Mouse (Mus musculus): Measurements from ENCODE around the gene Prok1. TPM values are rescaled to one million over a fixed set of nuclear protein-coding genes. Genes with fewer than 3 reads are reported as not detected.

Prok1 gene
- polyA plus RNA-seq, 1 experiment, result not detected

DNA sequence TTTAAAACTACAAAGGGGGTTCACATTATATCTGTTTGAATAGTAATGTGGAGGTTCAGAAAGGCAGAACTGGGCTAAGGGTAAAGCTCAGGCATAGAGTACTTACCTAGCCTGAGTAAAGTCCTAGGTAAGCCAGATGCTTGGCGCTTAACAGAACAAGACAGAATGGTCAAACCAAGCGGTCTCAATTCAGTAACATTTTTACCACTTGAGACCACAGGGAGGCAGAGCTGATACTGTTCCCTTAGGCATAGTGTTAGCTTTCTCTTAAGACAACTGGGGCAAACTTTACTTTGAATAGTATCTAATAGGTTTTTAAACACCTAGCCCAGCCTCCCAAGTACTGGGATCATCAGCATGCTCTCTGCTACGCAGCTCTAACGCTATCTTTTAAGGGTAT, 36.5 kb upstream of the Prok1 start:
- Histone ChIP-seq H3K4me3 (ENCODE audit: insufficient read depth, poor library complexity, severe bottlenecking) (no peak overlapping the region), H3K79me3 (ENCODE audit: low read depth) (peaks cover 14% of the 10 kb centered on the region)
- TF ChIP-seq CEBPB (IDR thresholded peaks at IDR 0.05; ENCODE audit: low read depth) (no peak), MYOG (IDR thresholded peaks at IDR 0.05; ENCODE audit: control insufficient read depth, extremely low read depth, insufficient read length) (no peak), MAX (IDR thresholded peaks at IDR 0.05) (no peak), MYOD1 (IDR thresholded peaks at IDR 0.05; ENCODE audit: control insufficient read depth, insufficient read length, low read depth) (no peak), FOSL1 (IDR thresholded peaks at IDR 0.05; ENCODE audit: insufficient read depth, low read length, poor library complexity, severe bottlenecking) (no peak)

DNA sequence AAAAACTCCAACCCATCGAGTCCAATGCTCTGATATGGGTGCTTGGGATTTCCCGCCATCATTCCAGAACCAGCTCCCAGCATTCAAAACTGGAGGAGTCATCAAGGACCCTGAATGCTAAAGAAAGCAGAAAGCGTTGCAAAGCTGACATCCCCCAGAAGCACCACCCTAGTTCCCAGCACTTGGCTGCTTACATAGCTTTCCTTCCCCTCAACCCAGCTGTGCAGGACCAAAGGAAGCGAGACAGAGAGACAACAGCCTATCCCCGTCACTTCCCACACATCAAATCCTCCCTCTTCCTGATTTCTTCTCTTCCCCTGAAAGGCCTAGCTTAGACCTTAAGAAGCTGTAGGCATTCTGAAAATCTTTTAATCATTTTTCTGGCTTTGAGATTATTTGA, 35.8 kb upstream of the Prok1 start:
- no peaks in the 10 kb centered on the region for H3K36me3 ChIP-seq (ENCODE audit: control insufficient read depth, insufficient read depth)
- H3ac ChIP-seq (ENCODE audit: control insufficient read depth, insufficient read length, low read depth), result no peak overlapping the region

More for the DNA sequence above, 36.5 kb upstream of the Prok1 start:
- Histone ChIP-seq H3ac (ENCODE audit: control insufficient read depth, insufficient read length, low read depth) (no peak overlapping the region), H3K36me3 (ENCODE audit: control insufficient read depth, insufficient read depth) (no peaks in the 10 kb centered on the region), H3K79me2 (ENCODE audit: control insufficient read depth, insufficient read depth) (peaks cover 22% of the 10 kb centered on the region), H3K27me3 (ENCODE audit: control insufficient read depth, insufficient read depth, insufficient read length) (no peaks in the 10 kb centered on the region)

DNA sequence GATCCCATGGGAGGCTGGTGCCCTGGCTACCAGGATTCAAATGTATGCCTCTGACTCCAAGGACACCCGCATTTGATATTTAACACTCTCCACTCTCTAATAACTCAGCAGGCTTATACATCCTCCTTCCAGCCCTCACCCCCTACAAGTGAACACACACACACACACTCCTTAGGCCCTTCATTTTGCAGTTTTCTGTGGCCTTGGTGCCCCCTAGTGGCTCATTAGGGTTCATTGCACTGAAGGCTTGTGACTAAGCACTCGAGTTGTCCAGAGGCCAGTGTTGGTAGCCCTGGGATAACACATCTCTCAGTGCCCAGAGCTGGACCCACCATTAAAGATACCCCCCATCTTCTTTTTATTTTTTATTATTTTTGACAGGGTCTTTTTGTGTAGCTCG, 34.3 kb upstream of the Prok1 start:
- Histone ChIP-seq H3K36me3 (ENCODE audit: control insufficient read depth, insufficient read depth) (no peaks in the 10 kb centered on the region), H3K79me3 (ENCODE audit: low read depth) (no peaks in the 10 kb centered on the region), H3K27me3 (ENCODE audit: control insufficient read depth, insufficient read depth, insufficient read length) (no peaks in the 10 kb centered on the region), H3K4me3 (ENCODE audit: insufficient read depth, poor library complexity, severe bottlenecking) (no peak overlapping the region), H3ac (ENCODE audit: control insufficient read depth, insufficient read length, low read depth) (no peak overlapping the region), H3K79me2 (ENCODE audit: control insufficient read depth, insufficient read depth) (peaks cover under 1% of the 10 kb centered on the region)
- TF ChIP-seq FOSL1 (IDR thresholded peaks at IDR 0.05; ENCODE audit: insufficient read depth, low read length, poor library complexity, severe bottlenecking) (no peak), MYOD1 (IDR thresholded peaks at IDR 0.05; ENCODE audit: control insufficient read depth, insufficient read length, low read depth) (no peak), USF1 (IDR thresholded peaks at IDR 0.05; ENCODE audit: low read depth) (no peak), CTCF (IDR thresholded peaks at IDR 0.05; ENCODE audit: control insufficient read depth, insufficient read depth, insufficient read length) (peak; percentile 70), CEBPB (IDR thresholded peaks at IDR 0.05; ENCODE audit: low read depth) (no peak)

More for the DNA sequence above, 35.8 kb upstream of the Prok1 start:
- peaks cover 15% of the 10 kb centered on the region for H3K79me2 ChIP-seq (ENCODE audit: control insufficient read depth, insufficient read depth)
- H3K27me3 ChIP-seq (ENCODE audit: control insufficient read depth, insufficient read depth, insufficient read length), result no peaks in the 10 kb centered on the region
- no peak overlapping the region for H3K4me3 ChIP-seq (ENCODE audit: insufficient read depth, poor library complexity, severe bottlenecking)
- TF ChIP-seq MAX (IDR thresholded peaks at IDR 0.05) (no peak), CTCF (IDR thresholded peaks at IDR 0.05; ENCODE audit: control insufficient read depth, insufficient read depth, insufficient read length) (no peak), FOSL1 (IDR thresholded peaks at IDR 0.05; ENCODE audit: insufficient read depth, low read length, poor library complexity, severe bottlenecking) (no peak), CEBPB (IDR thresholded peaks at IDR 0.05; ENCODE audit: low read depth) (no peak), MYOG (IDR thresholded peaks at IDR 0.05; ENCODE audit: control insufficient read depth, extremely low read depth, insufficient read length) (no peak), MYOD1 (IDR thresholded peaks at IDR 0.05; ENCODE audit: control insufficient read depth, insufficient read length, low read depth) (no peak), USF1 (IDR thresholded peaks at IDR 0.05; ENCODE audit: low read depth) (no peak)
- H3K79me3 ChIP-seq (ENCODE audit: low read depth), result peaks cover 12% of the 10 kb centered on the region

DNA sequence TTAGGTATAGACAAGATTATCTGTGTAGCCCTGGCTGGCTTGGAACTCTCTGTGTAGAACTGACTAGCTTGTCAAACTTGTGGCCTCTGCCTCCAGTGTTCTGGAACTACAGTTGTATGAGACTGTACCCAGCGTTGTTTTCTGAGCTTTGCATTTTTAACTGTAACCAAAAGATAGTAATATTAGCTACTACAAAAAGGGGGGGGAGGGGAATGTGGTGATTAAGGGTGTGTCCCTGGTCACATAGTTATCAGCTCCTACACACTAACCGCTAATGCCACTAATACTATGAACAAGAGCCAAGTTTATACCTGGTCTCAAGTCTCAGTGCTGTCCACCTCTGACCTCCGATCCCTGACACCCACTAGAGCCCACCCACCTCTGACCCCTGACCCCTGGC, 32.9 kb upstream of the Prok1 start:
- Histone ChIP-seq H3K27me3 (ENCODE audit: control insufficient read depth, insufficient read depth, insufficient read length) (no peaks in the 10 kb centered on the region), H3K36me3 (ENCODE audit: control insufficient read depth, insufficient read depth) (no peaks in the 10 kb centered on the region), H3K79me3 (ENCODE audit: low read depth) (no peaks in the 10 kb centered on the region), H3K4me3 (ENCODE audit: insufficient read depth, poor library complexity, severe bottlenecking) (no peak overlapping the region), H3ac (ENCODE audit: control insufficient read depth, insufficient read length, low read depth) (no peak overlapping the region), H3K79me2 (ENCODE audit: control insufficient read depth, insufficient read depth) (no peaks in the 10 kb centered on the region)
- TF ChIP-seq MYOG (IDR thresholded peaks at IDR 0.05; ENCODE audit: control insufficient read depth, extremely low read depth, insufficient read length) (no peak), USF1 (IDR thresholded peaks at IDR 0.05; ENCODE audit: low read depth) (no peak), FOSL1 (IDR thresholded peaks at IDR 0.05; ENCODE audit: insufficient read depth, low read length, poor library complexity, severe bottlenecking) (no peak), CTCF (IDR thresholded peaks at IDR 0.05; ENCODE audit: control insufficient read depth, insufficient read depth, insufficient read length) (no peak), CEBPB (IDR thresholded peaks at IDR 0.05; ENCODE audit: low read depth) (no peak), MYOD1 (IDR thresholded peaks at IDR 0.05; ENCODE audit: control insufficient read depth, insufficient read length, low read depth) (no peak), MAX (IDR thresholded peaks at IDR 0.05) (no peak)

DNA sequence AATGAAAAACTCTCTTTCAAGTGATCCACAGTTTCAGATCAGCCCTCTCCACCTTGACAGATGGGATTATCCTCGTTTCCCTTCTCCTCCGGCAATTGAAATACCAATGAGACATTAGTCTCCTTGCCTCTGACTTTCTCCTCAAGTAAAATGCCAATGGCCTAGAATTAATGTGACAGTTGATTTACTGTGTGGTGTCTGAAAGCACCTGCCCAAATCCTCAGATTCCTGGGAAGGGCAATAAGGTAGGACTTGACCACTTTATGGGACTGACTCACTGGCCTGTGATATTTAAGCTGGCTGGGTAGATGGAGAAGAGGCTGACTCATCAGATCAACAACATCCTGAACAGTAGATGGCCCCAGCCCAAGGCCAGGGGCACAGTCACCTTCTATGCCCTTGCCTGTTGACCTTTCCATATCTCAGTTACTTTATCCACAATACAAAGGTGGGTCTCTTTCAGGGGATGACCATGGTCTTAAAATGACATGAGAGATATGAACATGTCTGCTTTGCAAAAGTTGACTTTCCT, 27.4 kb upstream of the Prok1 start:
- Histone ChIP-seq H3ac (ENCODE audit: control insufficient read depth, insufficient read length, low read depth) (no peak overlapping the region), H3K4me3 (ENCODE audit: insufficient read depth, poor library complexity, severe bottlenecking) (no peak overlapping the region), H3K27me3 (ENCODE audit: control insufficient read depth, insufficient read depth, insufficient read length) (no peaks in the 10 kb centered on the region), H3K36me3 (ENCODE audit: control insufficient read depth, insufficient read depth) (no peaks in the 10 kb centered on the region), H3K79me3 (ENCODE audit: low read depth) (no peaks in the 10 kb centered on the region), H3K79me2 (ENCODE audit: control insufficient read depth, insufficient read depth) (no peaks in the 10 kb centered on the region)
- no peak for TF ChIP-seq CEBPB (IDR thresholded peaks at IDR 0.05; ENCODE audit: low read depth)
- peak; percentile 20 for TF ChIP-seq MAX (IDR thresholded peaks at IDR 0.05)
- TF ChIP-seq USF1 (IDR thresholded peaks at IDR 0.05; ENCODE audit: low read depth), result no peak
- peak; percentile 98 for TF ChIP-seq MYOD1 (IDR thresholded peaks at IDR 0.05; ENCODE audit: control insufficient read depth, insufficient read length, low read depth)
- no peak for TF ChIP-seq MYOG (IDR thresholded peaks at IDR 0.05; ENCODE audit: control insufficient read depth, extremely low read depth, insufficient read length)
- no peak for TF ChIP-seq CTCF (IDR thresholded peaks at IDR 0.05; ENCODE audit: control insufficient read depth, insufficient read depth, insufficient read length)
- TF ChIP-seq FOSL1 (IDR thresholded peaks at IDR 0.05; ENCODE audit: insufficient read depth, low read length, poor library complexity, severe bottlenecking), result peak; percentile 88

DNA sequence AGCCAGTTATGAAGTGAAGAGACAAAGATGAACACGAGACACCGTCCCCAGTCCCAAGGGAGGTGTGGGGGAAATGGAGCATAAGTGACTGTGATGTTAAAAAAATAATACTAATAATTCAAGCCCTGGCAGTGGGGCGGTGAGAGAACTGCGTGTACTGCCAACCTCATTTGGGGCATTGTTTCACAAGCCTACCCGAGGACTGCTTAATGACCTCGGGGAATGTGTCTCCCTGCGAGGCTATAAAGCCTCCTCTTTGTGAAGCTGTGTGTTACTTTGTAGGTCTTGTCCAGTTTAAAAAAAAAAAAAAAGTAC, 22.3 kb upstream of the Prok1 start:
- no peaks in the 10 kb centered on the region for H3K36me3 ChIP-seq (ENCODE audit: control insufficient read depth, insufficient read depth)
- H3ac ChIP-seq (ENCODE audit: control insufficient read depth, insufficient read length, low read depth), result no peak overlapping the region
- H3K4me3 ChIP-seq (ENCODE audit: insufficient read depth, poor library complexity, severe bottlenecking), result no peak overlapping the region
- no peaks in the 10 kb centered on the region for H3K79me2 ChIP-seq (ENCODE audit: control insufficient read depth, insufficient read depth)
- H3K27me3 ChIP-seq (ENCODE audit: control insufficient read depth, insufficient read depth, insufficient read length), result no peaks in the 10 kb centered on the region
- TF ChIP-seq MYOG (IDR thresholded peaks at IDR 0.05; ENCODE audit: control insufficient read depth, extremely low read depth, insufficient read length), result no peak
- no peak for TF ChIP-seq FOSL1 (IDR thresholded peaks at IDR 0.05; ENCODE audit: insufficient read depth, low read length, poor library complexity, severe bottlenecking)
- TF ChIP-seq USF1 (IDR thresholded peaks at IDR 0.05; ENCODE audit: low read depth), result no peak
- TF ChIP-seq MYOD1 (IDR thresholded peaks at IDR 0.05; ENCODE audit: control insufficient read depth, insufficient read length, low read depth), result no peak
- TF ChIP-seq MAX (IDR thresholded peaks at IDR 0.05), result no peak
- TF ChIP-seq CEBPB (IDR thresholded peaks at IDR 0.05; ENCODE audit: low read depth), result no peak
- TF ChIP-seq CTCF (IDR thresholded peaks at IDR 0.05; ENCODE audit: control insufficient read depth, insufficient read depth, insufficient read length), result no peak
- H3K79me3 ChIP-seq (ENCODE audit: low read depth), result no peaks in the 10 kb centered on the region

Measured in C2C12 (cell line).